Mouse (Mus musculus): ENCODE measurements around the gene Skap1.
"Not testable (repeated sequence)": the region's sequence is repeated elsewhere in the genome, so short reads cannot be mapped to it uniquely, and the experiment has no call there.

Skap1 gene

DNA sequence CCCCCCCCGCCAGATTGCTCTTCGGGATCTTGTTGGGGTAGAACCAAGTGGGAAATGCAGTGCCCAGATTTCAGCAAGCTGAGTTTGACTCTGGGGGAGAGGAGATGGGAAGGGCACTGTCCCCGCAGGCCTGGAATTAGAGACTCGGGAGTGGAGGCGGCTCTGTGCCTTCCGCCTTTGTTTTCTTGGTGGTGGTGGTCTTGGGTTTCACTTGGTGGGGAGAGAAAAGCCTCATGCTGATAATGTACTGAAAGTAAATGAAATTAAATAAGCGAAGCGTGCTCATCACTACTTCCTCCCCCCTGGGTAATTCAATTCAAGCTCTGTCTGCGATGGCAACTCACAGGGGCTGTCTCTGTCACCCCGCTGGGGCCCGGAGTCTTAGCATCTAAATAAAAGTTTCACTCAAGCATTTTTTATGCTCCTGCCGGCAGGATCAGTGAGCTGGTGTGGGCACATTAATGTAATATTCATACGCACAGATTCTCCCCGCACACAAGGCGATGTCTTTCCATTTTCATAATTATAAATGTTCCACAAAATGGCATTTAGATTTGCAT is 231.9 kb downstream of the Skap1 start:
- no peak for DNase-seq (ENCODE audit: low spot score in 2 of 2)

GRCm38 (mm10) chr11:96696842-96697455 is 232.6 kb downstream of the Skap1 start:
- no peak for DNase-seq (ENCODE audit: low spot score in 2 of 2)

DNA sequence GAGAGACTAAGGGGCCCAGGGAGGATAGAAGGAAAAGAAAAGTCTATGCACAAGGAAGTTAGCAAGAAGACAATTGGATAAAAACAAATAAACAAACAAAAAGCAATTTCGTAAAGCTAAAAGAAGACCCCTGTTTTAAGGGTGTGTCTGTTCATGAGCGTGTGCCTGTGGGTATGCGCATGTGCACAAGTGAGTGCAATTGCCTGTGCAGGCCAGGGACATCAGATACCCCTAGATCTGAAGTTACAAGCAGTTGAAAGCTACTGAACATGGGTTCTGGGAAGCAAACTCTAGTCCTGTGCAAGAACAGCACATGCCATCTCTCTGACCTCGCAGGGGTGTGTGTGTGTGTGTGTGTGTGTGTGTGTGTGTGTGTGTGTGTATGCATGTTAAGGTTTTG is 233.1 kb downstream of the Skap1 start:
- no peak for DNase-seq (ENCODE audit: low spot score in 2 of 2)

DNA sequence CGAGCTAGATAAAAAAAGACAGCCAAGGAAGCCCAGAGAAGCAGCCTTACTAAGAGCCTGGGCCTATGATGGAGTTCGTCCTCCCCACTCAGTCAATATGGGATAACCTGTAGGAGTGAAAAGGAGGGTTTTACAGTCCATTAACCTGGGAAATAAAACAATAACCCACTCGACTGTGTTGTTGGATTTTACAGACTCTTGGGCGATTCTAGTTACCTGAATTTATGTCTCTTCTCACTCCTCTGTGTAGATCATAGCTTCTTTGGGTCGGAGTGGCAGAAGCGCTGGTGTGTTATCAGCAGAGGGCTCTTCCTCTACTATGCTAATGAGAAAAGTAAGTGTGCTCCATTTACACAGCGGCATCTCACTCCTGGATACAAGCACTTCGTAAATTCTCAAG is 239.4 kb downstream of the Skap1 start:
- no peak for DNase-seq (ENCODE audit: low spot score in 2 of 2)

DNA sequence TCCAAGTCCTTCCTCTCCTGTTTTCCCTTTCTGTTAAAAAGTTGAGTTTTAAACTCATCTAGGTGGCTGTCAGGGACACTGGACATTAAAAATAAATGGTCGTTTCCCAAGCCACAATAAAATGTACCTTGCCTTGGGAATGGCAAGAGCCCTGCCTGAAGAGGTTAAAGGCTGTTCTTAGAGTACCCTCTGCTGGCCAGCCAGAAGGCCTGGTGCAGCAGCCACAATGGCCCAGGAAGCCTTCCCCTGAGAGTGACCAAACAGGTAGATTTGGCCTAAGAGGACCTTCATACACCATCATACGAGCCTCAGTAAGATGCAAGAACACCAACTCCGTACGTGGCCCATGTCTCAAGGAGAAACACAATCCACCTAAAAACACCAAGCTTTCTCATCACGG is 246.9 kb downstream of the Skap1 start:
- no peak for DNase-seq (ENCODE audit: low spot score in 2 of 2)

- no peak for DNase-seq (ENCODE audit: low spot score in 2 of 2)
These were observed 247.3 kb downstream of the Skap1 start for GRCm38 (mm10) chr11:96711670-96712069.

DNA sequence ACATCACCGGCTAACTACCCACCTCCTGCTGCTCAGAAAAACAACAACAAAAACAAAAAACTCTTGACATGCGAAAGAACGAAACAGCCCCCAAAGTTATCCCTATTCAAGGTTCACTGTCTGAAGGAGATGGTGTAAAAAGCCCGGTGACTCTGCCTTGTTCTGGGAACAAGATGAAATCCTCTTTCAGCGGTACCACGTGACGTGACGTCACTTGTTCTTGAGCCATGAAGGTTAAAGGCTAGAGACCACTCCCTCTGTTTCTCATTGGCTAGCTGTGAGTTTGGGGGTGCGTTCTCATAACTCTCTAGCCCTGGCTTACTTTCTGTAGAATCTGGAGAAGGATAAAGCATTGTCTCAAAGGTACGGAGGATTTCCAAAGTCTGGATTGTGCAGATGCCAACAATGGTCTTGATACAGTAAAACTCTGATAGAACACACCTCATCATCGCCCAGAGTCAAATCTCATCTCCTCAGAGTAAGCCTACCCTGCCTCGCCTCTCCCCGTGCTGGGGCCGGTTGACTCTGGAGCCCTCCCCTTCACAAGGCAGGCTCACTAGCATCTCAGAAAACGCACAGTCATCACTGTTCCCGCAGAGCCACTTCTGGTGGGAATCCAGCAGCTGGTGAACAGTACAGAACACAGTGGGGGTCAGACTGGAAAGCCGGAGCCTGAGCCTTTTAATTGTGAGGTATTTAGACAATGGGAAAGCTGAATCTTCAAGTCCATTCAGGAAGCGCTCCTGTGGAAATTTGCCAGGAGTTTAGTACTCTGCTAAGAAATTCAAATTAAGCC is 249.0 kb downstream of the Skap1 start:
- DNase-seq (ENCODE audit: low spot score in 2 of 2): peak in 1 of 2 experiments; percentile 12

- no peak for DNase-seq (ENCODE audit: low spot score in 2 of 2)
These were observed 249.6 kb downstream of the Skap1 start for GRCm38 (mm10) chr11:96714011-96714410.

DNA sequence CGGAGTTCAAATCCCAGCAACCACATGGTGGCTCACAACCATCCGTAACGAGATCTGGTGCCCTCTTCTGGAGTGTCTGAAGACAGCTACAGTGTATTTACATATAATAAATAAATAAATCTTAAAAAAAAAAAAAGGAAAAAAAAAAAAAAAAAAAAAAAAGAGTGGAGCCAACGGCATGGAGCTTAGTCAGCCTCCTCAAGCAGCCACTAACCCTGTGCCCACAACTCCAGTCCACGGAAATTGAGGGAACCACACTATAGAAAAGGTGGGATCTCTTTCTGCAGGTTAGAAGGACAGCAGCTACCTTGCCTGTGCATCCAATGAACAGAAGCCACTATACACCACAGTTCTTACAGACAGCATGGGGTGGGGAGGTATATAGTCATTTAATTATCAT is 250.8 kb downstream of the Skap1 start:
- not testable (repeated sequence) for DNase-seq (ENCODE audit: low spot score in 2 of 2)

- no peak for DNase-seq (ENCODE audit: low spot score in 2 of 2)
These were observed 254.2 kb downstream of the Skap1 start for GRCm38 (mm10) chr11:96718609-96719008.

DNA sequence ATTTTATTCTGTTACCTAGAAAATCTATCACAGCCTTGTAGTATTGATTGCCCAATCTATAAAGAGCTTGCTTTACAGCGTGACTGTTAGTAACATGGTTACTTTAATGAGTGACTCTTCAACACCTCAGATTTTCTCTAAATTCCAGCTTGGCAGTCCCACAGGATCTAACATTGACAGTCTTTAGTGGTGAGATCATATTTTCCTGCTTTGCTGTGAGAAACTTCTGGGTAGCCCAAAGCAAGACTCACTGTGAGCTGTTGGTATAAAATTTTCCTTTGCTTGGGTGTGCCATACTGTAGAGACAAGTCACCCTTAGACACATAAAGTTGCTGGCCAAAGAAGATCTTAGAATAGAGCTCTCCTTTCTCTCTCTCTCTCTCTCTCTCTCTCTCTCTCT is 261.4 kb downstream of the Skap1 start:
- no peak for DNase-seq (ENCODE audit: low spot score in 2 of 2)

GRCm38 (mm10) chr11:96728577-96728976 is 264.2 kb downstream of the Skap1 start:
- DNase-seq (ENCODE audit: low spot score in 2 of 2): no peak

DNA sequence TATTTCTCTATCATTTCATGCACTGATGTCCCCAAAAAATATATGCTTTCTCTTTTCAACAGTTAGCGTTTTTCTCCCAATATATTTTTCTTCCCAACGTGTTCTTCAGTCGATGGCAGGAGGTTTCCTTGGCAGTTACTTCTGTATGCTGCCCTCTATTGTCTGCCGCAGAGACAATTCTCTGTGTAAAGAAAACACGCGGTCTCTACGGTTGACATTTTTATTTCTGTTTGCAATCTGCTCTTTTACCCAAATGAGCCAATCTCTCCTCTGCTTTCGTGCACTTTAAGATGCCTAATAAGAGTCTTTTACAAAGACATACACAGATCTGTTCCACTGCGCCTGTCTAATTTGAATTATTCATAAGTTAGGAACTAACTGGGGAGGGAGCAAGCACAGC is 265.1 kb downstream of the Skap1 start:
- DNase-seq (ENCODE audit: low spot score in 2 of 2): peak in 1 of 2 experiments; percentile 9

DNA sequence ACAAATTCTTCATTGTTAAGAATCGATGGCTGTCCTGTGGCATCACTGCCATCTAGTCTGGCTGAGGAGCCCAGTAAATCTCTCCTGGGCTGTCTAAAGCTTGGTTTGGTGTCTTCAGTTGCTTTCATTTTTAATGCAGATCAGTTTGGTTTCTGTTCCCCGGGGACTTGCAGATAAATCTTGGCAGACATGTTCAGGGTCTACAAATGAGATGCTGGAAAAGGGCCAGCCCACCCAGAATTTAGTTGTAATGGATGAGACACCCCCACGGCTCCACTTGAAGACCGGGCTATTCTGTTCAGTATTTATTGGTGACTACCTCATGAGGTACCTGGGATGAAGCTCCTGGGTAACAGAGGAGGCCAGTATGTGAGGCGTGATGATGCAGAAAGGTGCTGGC is 265.9 kb downstream of the Skap1 start:
- no peak for DNase-seq (ENCODE audit: low spot score in 2 of 2)

DNA sequence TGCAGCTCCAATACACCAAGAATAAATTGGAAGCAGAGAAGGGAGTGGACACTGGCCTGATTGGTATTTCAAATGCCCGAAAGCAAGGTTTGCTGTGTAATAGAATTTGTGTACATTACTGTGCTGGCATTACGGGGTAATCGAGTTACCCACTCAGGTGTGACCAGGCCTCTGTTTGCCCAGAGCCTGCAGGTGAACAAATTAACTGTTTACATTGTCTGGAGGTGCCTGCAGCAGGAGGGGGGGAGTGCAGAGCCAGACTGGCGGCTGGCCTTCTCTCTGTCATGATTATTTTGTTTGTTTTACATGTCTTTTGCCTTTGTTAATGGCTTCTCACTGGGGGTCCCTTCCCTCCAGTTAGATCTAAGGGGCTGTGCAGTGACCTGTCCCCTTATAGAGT is 268.3 kb downstream of the Skap1 start:
- DNase-seq (ENCODE audit: low spot score in 2 of 2): no peak

- peak in 1 of 2 experiments; percentile 55 for DNase-seq (ENCODE audit: low spot score in 2 of 2)
These were observed 271.5 kb downstream of the Skap1 start for GRCm38 (mm10) chr11:96735908-96736307.

DNA sequence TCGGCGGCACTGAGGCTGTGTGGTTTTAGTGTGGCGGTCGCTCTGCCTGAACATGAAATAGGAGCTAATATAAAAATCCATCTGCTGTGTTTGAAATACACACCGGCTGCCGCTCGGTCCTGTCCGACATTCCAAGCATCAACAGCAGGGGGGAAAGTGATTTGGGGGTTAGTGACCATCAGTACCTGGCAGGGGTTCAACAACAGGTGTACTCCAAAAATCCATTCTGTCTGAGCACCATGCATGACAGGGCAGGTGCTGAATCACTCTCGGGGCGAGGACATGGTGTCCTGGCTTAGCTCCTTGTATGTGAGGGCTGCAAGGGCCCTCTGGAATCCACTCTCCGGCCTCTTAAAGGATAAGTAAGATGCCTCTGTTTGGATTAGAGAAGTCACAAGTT is 272.0 kb downstream of the Skap1 start:
- DNase-seq (ENCODE audit: low spot score in 2 of 2): no peak

- no peak for DNase-seq (ENCODE audit: low spot score in 2 of 2)
These were observed 273.5 kb downstream of the Skap1 start for GRCm38 (mm10) chr11:96737673-96738471.

DNA sequence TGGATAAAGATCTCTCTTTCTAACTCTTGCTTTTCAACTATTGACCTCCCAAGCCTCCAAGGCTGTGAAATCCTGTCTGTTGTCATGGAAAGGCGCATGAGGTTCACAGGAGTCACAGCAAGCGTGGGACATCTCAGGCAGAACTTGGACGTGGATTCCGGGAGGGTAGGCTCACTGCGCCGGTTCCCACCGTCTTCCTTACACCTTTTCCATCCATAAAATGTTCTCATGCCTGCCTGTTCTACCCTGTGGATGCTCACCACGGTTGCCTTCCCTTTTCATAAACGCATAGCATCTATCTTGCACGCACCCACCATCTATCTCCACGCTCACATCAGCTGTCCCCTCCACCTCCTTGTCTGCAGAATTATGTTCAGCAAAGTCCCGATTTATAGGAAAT is 276.4 kb downstream of the Skap1 start:
- DNase-seq (ENCODE audit: low spot score in 2 of 2): no peak

GRCm38 (mm10) chr11:96741995-96742394 is 277.6 kb downstream of the Skap1 start:
- peak in 1 of 2 experiments; percentile 53 for DNase-seq (ENCODE audit: low spot score in 2 of 2)

GRCm38 (mm10) chr11:96743000-96743399 is 278.6 kb downstream of the Skap1 start:
- no peak for DNase-seq (ENCODE audit: low spot score in 2 of 2)

GRCm38 (mm10) chr11:96743891-96744290 is 279.5 kb downstream of the Skap1 start:
- DNase-seq (ENCODE audit: low spot score in 2 of 2): no peak
